Mouse (Mus musculus): ENCODE measurements at regions not wholly inside any gene's neighbourhood (a gene's known extent, or its start where the extent isn't known, plus 50 kb on each side); places are given as distances from the start of the nearest gene placed in this dataset.

GRCm38 (mm10) chr3:18643408-18644035 is 695.3 kb downstream of the Cypt12 start:
- TF ChIP-seq GATA1 (IDR thresholded peaks at IDR 0.05; ENCODE audit: borderline replicate concordance, low read length) (no peak), FLI1 (IDR thresholded peaks at IDR 0.05; ENCODE audit: low read length) (no peak)
